Mouse (Mus musculus) C2C12 (cell line): ENCODE data around the gene Zbtb8os.

Source experiments
- CTCF ChIP-seq: IDR thresholded peaks from one replicate; pipeline ENCODE4 v1.5.1; 2011; ENCODE audit not compliant: control insufficient read depth, insufficient read depth, insufficient read length
- FOSL1 ChIP-seq: IDR thresholded peaks from one replicate; pipeline ENCODE4 v1.8.0; 2011; ENCODE audit warnings: mild to moderate bottlenecking, low read length; ENCODE audit not compliant: poor library complexity, insufficient read depth, severe bottlenecking
- MAX ChIP-seq: IDR thresholded peaks from one replicate; pipeline ENCODE4 v1.6.1; 2011; ENCODE audit warnings: mild to moderate bottlenecking, control low read depth
- MYOD1 ChIP-seq: IDR thresholded peaks from one replicate; pipeline ENCODE4 v1.6.1; 2011; ENCODE audit warnings: low read depth; ENCODE audit not compliant: control insufficient read depth, insufficient read length
- MYOG ChIP-seq: IDR thresholded peaks from one replicate; pipeline ENCODE4 v1.6.1; 2011; ENCODE audit not compliant: control insufficient read depth, insufficient read length; ENCODE audit errors: extremely low read depth
- USF1 ChIP-seq: IDR thresholded peaks from one replicate; pipeline ENCODE4 v1.6.1; 2011; ENCODE audit warnings: low read depth, mild to moderate bottlenecking, control low read depth, moderate library complexity

- TF ChIP-seq MYOG (no peak), CTCF (no peak), MAX (no peak), MYOD1 (no peak), USF1 (no peak), FOSL1 (no peak)
These were observed 44.3 kb downstream of the Zbtb8os start for GRCm38 (mm10) chr4:129379805-129380204.
